Mouse (Mus musculus) small intestine, adult 2 months (tissue): ENCODE results near the gene Tpte.

ENCODE experiments used
- CTCF ChIP-seq: fragments of 200-500 bp; IDR thresholded peaks from 2 replicates; pipeline ENCODE4 v1.5.1; 2012; ENCODE audit warnings: low read depth, mild to moderate bottlenecking, control low read depth, inconsistent platforms, low read length, moderate library complexity, mixed read lengths; ENCODE audit not compliant: insufficient replicate concordance, insufficient read length; ENCODE audit errors: extremely low read depth
- POLR2A ChIP-seq: fragments of 200-500 bp; IDR thresholded peaks from 2 replicates; pipeline ENCODE4 v1.6.1; 2012; ENCODE audit warnings: low read depth, mild to moderate bottlenecking, control low read depth, inconsistent platforms, low read length, moderate library complexity

DNA sequence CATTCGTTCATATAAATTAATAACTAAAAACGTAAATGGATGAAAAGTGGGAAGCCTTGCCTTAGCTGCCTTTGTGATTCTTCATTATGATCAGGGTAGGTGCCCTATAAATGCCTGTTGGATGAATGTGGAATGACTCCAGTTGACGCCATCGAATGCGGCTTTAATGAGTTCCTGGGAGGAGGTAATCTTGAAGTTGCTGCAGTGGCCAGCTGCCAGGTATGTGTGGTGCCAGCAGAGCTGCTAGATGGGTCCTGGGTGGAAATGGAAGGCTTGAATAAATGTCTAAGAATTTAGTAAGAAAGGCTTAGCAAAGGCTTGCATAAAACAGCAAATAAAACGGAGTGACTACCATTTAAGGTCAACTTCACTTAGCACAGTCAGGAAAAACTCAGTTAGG, 18.5 kb upstream of the Tpte start:
- TF ChIP-seq POLR2A (no peak), CTCF (no peak)
